Mouse (Mus musculus): ENCODE measurements around the gene Bco1. TPM values are rescaled to one million over a fixed set of nuclear protein-coding genes. Genes with fewer than 3 reads are reported as not detected.

The Bco1 gene
- polyA plus RNA-seq, 1 experiment from 2014 or later = 0.16 TPM

GRCm38 (mm10) chr8:117069708-117070107, 25.9 kb upstream of the Bco1 start:
- WGBS = 83% methylated on average over 1 of the region's 1 CpGs
- DNase-seq (ENCODE audit: low spot score) (peak; percentile 54), ATAC-seq (replicated peaks; ENCODE audit: low FRiP score, low read depth) (no peak)
- Histone ChIP-seq H3K27ac (no peak overlapping the region), H3K4me3 (replicated peaks; ENCODE audit: low read depth, low read length) (no peak overlapping the region), H3K27me3 (ENCODE audit: insufficient read depth, low read length) (no peaks in the 10 kb centered on the region), H3K4me2 (ENCODE audit: low read length) (no peak overlapping the region), H3K36me3 (ENCODE audit: insufficient read depth, low read length) (no peaks in the 10 kb centered on the region), H3K4me1 (replicated peaks; ENCODE audit: insufficient read depth, low read length) (no peaks in the 10 kb centered on the region), H3K9me3 (replicated peaks; ENCODE audit: low read length) (no peaks in the 10 kb centered on the region), H3K9ac (ENCODE audit: low read depth, low read length) (no peak overlapping the region)
- TF ChIP-seq CTCF (IDR thresholded peaks at IDR 0.05; ENCODE audit: low read depth) = peak; percentile 57

- no peak overlapping the region for H3K4me3 ChIP-seq (replicated peaks; ENCODE audit: low read depth, low read length)
- H3K4me2 ChIP-seq (ENCODE audit: low read length) = no peak overlapping the region
- DNase-seq (ENCODE audit: low spot score) (no peak), ATAC-seq (replicated peaks; ENCODE audit: low FRiP score, low read depth) (no peak)
- H3K36me3 ChIP-seq (ENCODE audit: insufficient read depth, low read length) = no peaks in the 10 kb centered on the region
- no peaks in the 10 kb centered on the region for H3K9me3 ChIP-seq (replicated peaks; ENCODE audit: low read length)
- no peaks in the 10 kb centered on the region for H3K27me3 ChIP-seq (ENCODE audit: insufficient read depth, low read length)
- no peak overlapping the region for H3K27ac ChIP-seq
- TF ChIP-seq CTCF (IDR thresholded peaks at IDR 0.05; ENCODE audit: low read depth) = no peak
- no peak overlapping the region for H3K9ac ChIP-seq (ENCODE audit: low read depth, low read length)
- H3K4me1 ChIP-seq (replicated peaks; ENCODE audit: insufficient read depth, low read length) = no peaks in the 10 kb centered on the region
- 59% methylated on average over 10 of the region's 10 CpGs for WGBS
These were observed 21.1 kb upstream of the Bco1 start for GRCm38 (mm10) chr8:117074350-117075182.

- Histone ChIP-seq H3K27me3 (ENCODE audit: insufficient read depth, low read length) (no peaks in the 10 kb centered on the region), H3K9me3 (replicated peaks; ENCODE audit: low read length) (no peaks in the 10 kb centered on the region), H3K36me3 (ENCODE audit: insufficient read depth, low read length) (no peaks in the 10 kb centered on the region), H3K27ac (no peak overlapping the region), H3K4me1 (replicated peaks; ENCODE audit: insufficient read depth, low read length) (no peaks in the 10 kb centered on the region), H3K4me2 (ENCODE audit: low read length) (no peak overlapping the region), H3K4me3 (replicated peaks; ENCODE audit: low read depth, low read length) (no peak overlapping the region), H3K9ac (ENCODE audit: low read depth, low read length) (no peak overlapping the region)
- ATAC-seq (replicated peaks; ENCODE audit: low FRiP score, low read depth) = no peak
- WGBS = 83% methylated on average over 7 of the region's 7 CpGs
- no peak for TF ChIP-seq CTCF (IDR thresholded peaks at IDR 0.05; ENCODE audit: low read depth)
- DNase-seq (ENCODE audit: low spot score) = no peak
These were observed 17.2 kb upstream of the Bco1 start for GRCm38 (mm10) chr8:117078367-117078926.

- Histone ChIP-seq H3K4me2 (ENCODE audit: low read length) (no peak overlapping the region), H3K27me3 (ENCODE audit: insufficient read depth, low read length) (no peaks in the 10 kb centered on the region), H3K27ac (no peak overlapping the region), H3K4me3 (replicated peaks; ENCODE audit: low read depth, low read length) (no peak overlapping the region), H3K4me1 (replicated peaks; ENCODE audit: insufficient read depth, low read length) (no peaks in the 10 kb centered on the region), H3K36me3 (ENCODE audit: insufficient read depth, low read length) (no peaks in the 10 kb centered on the region), H3K9ac (ENCODE audit: low read depth, low read length) (no peak overlapping the region), H3K9me3 (replicated peaks; ENCODE audit: low read length) (no peaks in the 10 kb centered on the region)
- DNase-seq (ENCODE audit: low spot score) (no peak), ATAC-seq (replicated peaks; ENCODE audit: low FRiP score, low read depth) (no peak)
- TF ChIP-seq CTCF (IDR thresholded peaks at IDR 0.05; ENCODE audit: low read depth) = no peak
- 80% methylated on average over 14 of the region's 14 CpGs for WGBS
These were observed 16.0 kb upstream of the Bco1 start for GRCm38 (mm10) chr8:117079652-117080051.

GRCm38 (mm10) chr8:117082399-117082872, 13.2 kb upstream of the Bco1 start, which contains the start of gene Pkd1l2:
TSS of gene Pkd1l2 (minus strand) at chr8:117082449.
- no peak for ATAC-seq (replicated peaks; ENCODE audit: low FRiP score, low read depth)
- no peak for DNase-seq (ENCODE audit: low spot score)
- H3K27me3 ChIP-seq (ENCODE audit: insufficient read depth, low read length) = no peaks in the 10 kb centered on the region

GRCm38 (mm10) chr8:117082947-117083559, 12.6 kb upstream of the Bco1 start:
- Histone ChIP-seq H3K27me3 (ENCODE audit: insufficient read depth, low read length) (no peaks in the 10 kb centered on the region), H3K9ac (ENCODE audit: low read depth, low read length) (no peak overlapping the region), H3K27ac (no peak overlapping the region), H3K4me1 (replicated peaks; ENCODE audit: insufficient read depth, low read length) (no peaks in the 10 kb centered on the region), H3K9me3 (replicated peaks; ENCODE audit: low read length) (no peaks in the 10 kb centered on the region), H3K4me3 (replicated peaks; ENCODE audit: low read depth, low read length) (no peak overlapping the region), H3K36me3 (ENCODE audit: insufficient read depth, low read length) (no peaks in the 10 kb centered on the region), H3K4me2 (ENCODE audit: low read length) (no peak overlapping the region)
- DNase-seq (ENCODE audit: low spot score) (no peak), ATAC-seq (replicated peaks; ENCODE audit: low FRiP score, low read depth) (no peak)
- TF ChIP-seq CTCF (IDR thresholded peaks at IDR 0.05; ENCODE audit: low read depth) = no peak
- 54% methylated on average over 9 of the region's 9 CpGs for WGBS

More at GRCm38 (mm10) chr8:117082399-117082872, 13.2 kb upstream of the Bco1 start, which contains the start of gene Pkd1l2:
- Histone ChIP-seq H3K4me3 (replicated peaks; ENCODE audit: low read depth, low read length) (no peak within 1 kb of the TSS), H3K4me1 (replicated peaks; ENCODE audit: insufficient read depth, low read length) (no peaks in the 10 kb centered on the region), H3K4me2 (ENCODE audit: low read length) (no peak within 1 kb of the TSS), H3K9me3 (replicated peaks; ENCODE audit: low read length) (no peaks in the 10 kb centered on the region), H3K36me3 (ENCODE audit: insufficient read depth, low read length) (no peaks in the 10 kb centered on the region), H3K9ac (ENCODE audit: low read depth, low read length) (no peak within 1 kb of the TSS), H3K27ac (no peak within 1 kb of the TSS)
- no peak for TF ChIP-seq CTCF (IDR thresholded peaks at IDR 0.05; ENCODE audit: low read depth)
- 67% methylated on average over 8 of the region's 8 CpGs for WGBS

Measured in kidney, postnatal 0 days (tissue).